Mouse (Mus musculus) heart, postnatal 10 days (tissue): Measurements from ENCODE around the gene Nefh. TPM values are rescaled to one million over a fixed set of nuclear protein-coding genes. Genes with fewer than 3 reads are reported as not detected.

Experiments
- microRNA-seq, 2 experiments: library from miRNA; unstranded; fragments of <30 nt; microRNA quantifications; one replicate each; pipeline ENCODE4 v1.2.0; 2022
- total RNA-seq, 2 experiments: library from RNA; stranded (reverse); gene quantifications; 2 replicates each; pipeline ENCODE4 v1.2.3; 2021

The Nefh gene
- total RNA-seq, 2 experiments from 2014 or later = 0.07 TPM; not detected in 1

Small RNAs within 50 kb of the gene (microRNA-seq; reads per million reads assigned to microRNA genes)
- 0 reads per million in 2 experiments for gene Mir6918

Other genes starting within 250 kb of the Nefh start
- 1,000 to 10,000 TPM; 1,345 to 1,457 TPM for gene Uqcr10, start 243.7 kb downstream of the Nefh start, total RNA-seq
- 10 to 100 TPM; 23.8 to 23.9 TPM for gene Zmat5, start 243.4 kb downstream of the Nefh start, total RNA-seq
- gene Cabp7, start 201.3 kb downstream of the Nefh start, total RNA-seq = not detected
- gene Nf2, start 98.5 kb downstream of the Nefh start, total RNA-seq = 100 to 1,000 TPM in 1 of 2 experiments, 10 to 100 TPM in 1; 97.2 to 100 TPM
- 1 to 10 TPM; 2.5 to 2.6 TPM for gene Nipsnap1, start 74.1 kb downstream of the Nefh start, total RNA-seq
- gene Thoc5, start 52.7 kb downstream of the Nefh start, total RNA-seq = 10 to 100 TPM; 19.7 to 21.5 TPM
- 10 to 100 TPM; 46.8 to 50.9 TPM for gene Ap1b1, start 38.8 kb upstream of the Nefh start, total RNA-seq
- 1 to 10 TPM in 1 of 2 experiments, under 1 TPM in 1; 0.69 to 1.9 TPM for gene Rasl10a, start 110.1 kb upstream of the Nefh start, total RNA-seq
- gene Gas2l1, start 117.3 kb upstream of the Nefh start, total RNA-seq = 10 to 100 TPM; 20.9 to 21.6 TPM
- gene Rhbdd3, start 150.9 kb upstream of the Nefh start, total RNA-seq = 10 to 100 TPM; 19.7 to 19.9 TPM
- gene Ewsr1, start 151.2 kb upstream of the Nefh start, total RNA-seq = 100 to 1,000 TPM; 167 to 175 TPM
- gene Emid1, start 204.2 kb upstream of the Nefh start, total RNA-seq = 1 to 10 TPM; 4.7 to 5.1 TPM